Mouse (Mus musculus) E14TG2a.4 (cell line): ENCODE measurements around the gene C1qtnf6.

Experiments
- CTCF ChIP-seq: conservative IDR thresholded peaks from 2 replicates; pipeline ENCODE4 v1.5.1; 2014; ENCODE audit warnings: low read length
- NANOG ChIP-seq: IDR thresholded peaks from 2 replicates; pipeline ENCODE4 v1.6.1; 2014; ENCODE audit warnings: borderline replicate concordance, low read length, mixed read lengths

GRCm38 (mm10) chr15:78541606-78542005, 10.4 kb upstream of the C1qtnf6 start:
- TF ChIP-seq NANOG (no peak), CTCF (no peak)
